Mouse (Mus musculus) lung, embryonic 14.5 days (tissue): ENCODE measurements at regions not wholly inside any gene's neighbourhood (a gene's known extent, or its start where the extent isn't known, plus 50 kb on each side); places are given as distances from the start of the nearest gene placed in this dataset.

Experiments used
- ATAC-seq: fragments of 200-750 bp; cut with Nextera tagmentation; 2 replicates; pipeline ENCODE4 v1.8.0; 2017; ENCODE audit warnings: mild to moderate bottlenecking, moderate TSS enrichment, moderate library complexity; ENCODE audit not compliant: insufficient read depth
- DNase-seq: peaks from one replicate; pipeline ENCODE4 v3.0.0-alpha.2; 2015
- H3K27ac ChIP-seq: fragments of 300-500 bp; sonication (generic); 2 replicates; pipeline ENCODE4 v1.5.1; 2014; ENCODE audit warnings: low read depth, mild to moderate bottlenecking, moderate library complexity
- H3K27me3 ChIP-seq: fragments of 300-500 bp; sonication (generic); 2 replicates; pipeline ENCODE4 v1.6.1; 2014; ENCODE audit warnings: low read length, control low read depth; ENCODE audit not compliant: insufficient read depth
- H3K36me3 ChIP-seq: fragments of 300-500 bp; sonication (generic); 2 replicates; pipeline ENCODE4 v1.6.1; 2014; ENCODE audit warnings: control low read depth; ENCODE audit not compliant: insufficient read depth
- H3K4me1 ChIP-seq: fragments of 300-500 bp; sonication (generic); 2 replicates; pipeline ENCODE4 v1.6.1; 2014; ENCODE audit warnings: antibody characterized with exemption, control low read depth; ENCODE audit not compliant: insufficient read depth
- H3K4me2 ChIP-seq: fragments of 300-500 bp; sonication (generic); 2 replicates; pipeline ENCODE4 v1.6.1; 2014; ENCODE audit warnings: mild to moderate bottlenecking
- H3K4me3 ChIP-seq: fragments of 300-500 bp; sonication (generic); 2 replicates; pipeline ENCODE4 v1.5.1; 2014; ENCODE audit warnings: low read depth, low read length
- H3K9ac ChIP-seq: fragments of 300-500 bp; sonication (generic); 2 replicates; pipeline ENCODE4 v1.6.1; 2014
- H3K9me3 ChIP-seq: fragments of 300-500 bp; sonication (generic); 2 replicates; pipeline ENCODE4 v1.6.1; 2016; ENCODE audit warnings: low read depth, low read length, control low read depth
- CTCF ChIP-seq: IDR thresholded peaks from 2 replicates; pipeline ENCODE4 v1.5.1; 2016; ENCODE audit warnings: antibody characterized with exemption, low read depth
- WGBS: fragments of 180-500 bp; shearing (Covaris S2); extraction: QIAGEN DNeasy Blood & Tissue Kit; methylation state at CpG from one replicate; pipeline ENCODE4 v1.1.7; 2014; 5-methylcytosine and 5-hydroxymethylcytosine counted together

DNA sequence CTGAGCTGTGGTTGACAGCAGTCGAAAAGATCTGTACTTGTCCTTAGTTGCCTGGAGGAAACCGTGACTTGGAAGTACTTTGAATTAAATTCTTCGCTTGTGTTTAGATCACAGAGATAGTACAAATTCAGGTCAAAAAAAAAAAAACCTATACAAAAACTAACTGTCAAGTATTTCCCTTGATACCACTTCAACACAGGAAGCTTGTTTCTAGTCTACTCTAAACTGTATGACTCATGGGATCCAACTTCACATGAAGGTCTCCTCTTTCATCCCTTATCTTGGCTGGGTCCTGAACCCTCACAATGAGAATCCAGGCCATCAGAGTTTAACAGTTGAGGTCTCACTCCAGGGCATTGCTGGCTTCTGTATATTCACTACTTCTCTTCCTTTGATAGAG is 54.8 kb downstream of the Tmem30b start:
- H3K4me3 ChIP-seq, result no peak overlapping the region
- no peaks in the 10 kb centered on the region for H3K4me1 ChIP-seq
- no peak for DNase-seq
- no peaks in the 10 kb centered on the region for H3K27me3 ChIP-seq
- no peak for TF ChIP-seq CTCF
- H3K9ac ChIP-seq, result no peak overlapping the region
- H3K4me2 ChIP-seq, result no peak overlapping the region
- WGBS, result 62% methylated on average over 3 of the region's 3 CpGs
- H3K27ac ChIP-seq, result no peak overlapping the region
- ATAC-seq, result no peak
- no peaks in the 10 kb centered on the region for H3K9me3 ChIP-seq
- H3K36me3 ChIP-seq, result no peaks in the 10 kb centered on the region

DNA sequence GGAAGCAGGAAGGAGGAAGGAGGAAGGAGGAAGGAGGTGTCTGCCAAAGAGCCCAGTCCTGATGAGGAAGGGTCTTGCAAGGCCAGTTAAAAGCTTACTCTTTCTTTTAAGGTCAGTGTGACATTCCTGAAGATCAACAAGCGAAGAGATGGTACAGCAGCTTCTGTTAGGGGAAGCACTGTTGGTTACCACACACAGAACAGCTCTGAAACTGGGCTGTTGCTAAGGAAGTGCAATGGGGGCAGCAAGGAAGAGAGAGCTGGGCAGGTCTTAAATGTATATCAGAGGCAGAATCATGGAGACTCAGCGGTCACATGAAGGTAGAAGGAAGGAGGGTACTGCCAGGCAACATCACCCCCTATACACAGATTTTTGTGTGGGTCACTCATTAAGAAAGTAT is 63.3 kb downstream of the Tmem30b start:
- DNase-seq (no peak), ATAC-seq (no peak)
- Histone ChIP-seq H3K4me3 (no peak overlapping the region), H3K9ac (no peak overlapping the region), H3K9me3 (no peaks in the 10 kb centered on the region), H3K27me3 (no peaks in the 10 kb centered on the region), H3K4me2 (no peak overlapping the region), H3K27ac (no peak overlapping the region), H3K4me1 (no peaks in the 10 kb centered on the region), H3K36me3 (no peaks in the 10 kb centered on the region)
- WGBS, result 79% methylated on average over 2 of the region's 2 CpGs
- TF ChIP-seq CTCF, result no peak

GRCm38 (mm10) chr12:73482275-73482674 is 63.9 kb downstream of the Tmem30b start:
- ATAC-seq (no peak), DNase-seq (no peak)
- no peaks in the 10 kb centered on the region for H3K36me3 ChIP-seq
- H3K9me3 ChIP-seq, result no peaks in the 10 kb centered on the region
- WGBS, result 79% methylated on average over 6 of the region's 6 CpGs
- H3K27me3 ChIP-seq, result no peaks in the 10 kb centered on the region
- no peak for TF ChIP-seq CTCF
- H3K4me3 ChIP-seq, result no peak overlapping the region
- H3K27ac ChIP-seq, result no peak overlapping the region
- no peak overlapping the region for H3K9ac ChIP-seq
- no peaks in the 10 kb centered on the region for H3K4me1 ChIP-seq
- H3K4me2 ChIP-seq, result no peak overlapping the region

DNA sequence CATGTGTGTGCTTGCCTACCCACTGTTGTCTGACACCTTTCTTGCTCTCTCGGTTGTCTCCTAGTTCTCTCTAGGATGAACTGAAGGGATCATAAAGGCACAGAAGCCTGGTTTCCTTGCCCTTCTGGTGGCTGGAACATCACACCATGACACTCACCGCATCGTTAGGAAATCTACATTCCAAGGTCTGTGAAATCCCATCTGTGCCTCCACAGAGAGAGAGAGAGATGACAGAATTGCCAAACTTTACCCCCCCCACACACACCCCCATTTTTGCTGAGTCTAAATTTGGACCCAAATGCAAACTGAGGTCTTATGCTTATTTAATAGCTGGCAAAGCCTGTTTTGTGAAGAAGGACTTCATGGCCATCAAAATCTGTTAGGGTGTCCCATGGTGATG is 64.5 kb downstream of the Tmem30b start:
- WGBS, result 77% methylated on average over 3 of the region's 3 CpGs
- Histone ChIP-seq H3K4me3 (no peak overlapping the region), H3K4me2 (no peak overlapping the region), H3K9ac (no peak overlapping the region), H3K4me1 (0 out of 2 replicates have a peak, but pooled peaks cover 1% of the 10 kb centered on the region), H3K9me3 (no peaks in the 10 kb centered on the region), H3K27me3 (no peaks in the 10 kb centered on the region), H3K27ac (no peak overlapping the region), H3K36me3 (no peaks in the 10 kb centered on the region)
- ATAC-seq (no peak), DNase-seq (no peak)
- TF ChIP-seq CTCF, result no peak

GRCm38 (mm10) chr12:73481165-73481564 is 65.0 kb downstream of the Tmem30b start:
- ATAC-seq (no peak), DNase-seq (no peak)
- no peak overlapping the region for H3K27ac ChIP-seq
- no peak overlapping the region for H3K9ac ChIP-seq
- no peaks in the 10 kb centered on the region for H3K27me3 ChIP-seq
- H3K36me3 ChIP-seq, result no peaks in the 10 kb centered on the region
- no peak overlapping the region for H3K4me2 ChIP-seq
- WGBS, result 88% methylated on average over 6 of the region's 6 CpGs
- H3K4me1 ChIP-seq, result peaks cover 4% of the 10 kb centered on the region; the same call in 1 of the 2 replicates
- TF ChIP-seq CTCF, result no peak
- no peaks in the 10 kb centered on the region for H3K9me3 ChIP-seq
- H3K4me3 ChIP-seq, result no peak overlapping the region

GRCm38 (mm10) chr12:73480610-73480971 is 65.6 kb downstream of the Tmem30b start:
- no peak for ATAC-seq
- peaks cover 4% of the 10 kb centered on the region; the same call in 1 of the 2 replicates for H3K4me1 ChIP-seq
- DNase-seq, result no peak
- H3K27me3 ChIP-seq, result no peaks in the 10 kb centered on the region
- H3K4me3 ChIP-seq, result no peak overlapping the region
- H3K4me2 ChIP-seq, result no peak overlapping the region
- no peak overlapping the region for H3K9ac ChIP-seq
- no peak for TF ChIP-seq CTCF
- no peak overlapping the region for H3K27ac ChIP-seq
- WGBS, result 85% methylated on average over 6 of the region's 6 CpGs
- no peaks in the 10 kb centered on the region for H3K9me3 ChIP-seq
- H3K36me3 ChIP-seq, result no peaks in the 10 kb centered on the region

DNA sequence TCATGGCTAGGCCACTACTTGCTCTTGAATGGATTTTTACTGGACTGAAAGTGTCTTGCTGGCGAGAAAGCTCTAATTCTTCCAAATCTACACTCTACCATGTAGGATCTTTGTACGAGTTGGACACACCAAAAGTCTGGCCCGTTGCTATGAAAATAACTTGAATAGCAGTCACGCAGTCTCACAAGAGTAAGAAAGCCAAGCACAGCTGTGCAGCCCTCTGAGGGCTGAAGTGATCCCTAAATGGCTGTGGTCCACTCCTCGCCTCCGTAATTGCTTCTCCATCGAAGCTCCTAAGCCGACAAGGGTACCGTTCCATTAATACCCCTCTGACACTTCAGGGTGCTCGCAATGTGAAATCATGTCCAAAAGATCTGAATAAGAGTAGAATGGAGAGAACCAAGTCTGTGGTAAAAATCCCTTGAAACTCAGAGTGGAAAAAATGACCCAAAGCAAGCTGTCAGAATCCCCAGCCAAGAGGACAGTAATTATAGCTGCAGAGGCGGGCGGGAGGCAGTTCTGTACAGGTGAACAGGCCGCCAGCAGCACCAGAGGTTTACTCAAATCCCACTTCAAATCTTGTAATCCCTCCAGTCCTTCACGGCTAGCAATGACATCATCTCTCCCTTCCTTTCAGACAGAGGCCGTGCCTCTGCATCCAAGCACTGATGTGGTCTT is 66.1 kb downstream of the Tmem30b start:
- H3K36me3 ChIP-seq, result no peaks in the 10 kb centered on the region
- H3K9ac ChIP-seq, result no peak overlapping the region
- 76% methylated on average over 15 of the region's 15 CpGs for WGBS
- no peak for DNase-seq
- H3K4me1 ChIP-seq, result peaks cover 4% of the 10 kb centered on the region; the same call in 1 of the 2 replicates
- H3K27me3 ChIP-seq, result no peaks in the 10 kb centered on the region
- no peak for ATAC-seq
- no peaks in the 10 kb centered on the region for H3K9me3 ChIP-seq
- H3K4me3 ChIP-seq, result no peak overlapping the region
- TF ChIP-seq CTCF, result no peak
- no peak overlapping the region for H3K27ac ChIP-seq
- no peak overlapping the region for H3K4me2 ChIP-seq

GRCm38 (mm10) chr12:73478641-73479040 is 67.6 kb downstream of the Tmem30b start:
- no peaks in the 10 kb centered on the region for H3K27me3 ChIP-seq
- H3K4me1 ChIP-seq, result peaks cover 4% of the 10 kb centered on the region; the same call in 1 of the 2 replicates
- DNase-seq (no peak), ATAC-seq (no peak)
- H3K27ac ChIP-seq, result no peak overlapping the region
- no peak overlapping the region for H3K4me2 ChIP-seq
- H3K4me3 ChIP-seq, result no peak overlapping the region
- WGBS, result 89% methylated on average over 4 of the region's 4 CpGs
- TF ChIP-seq CTCF, result no peak
- H3K36me3 ChIP-seq, result no peaks in the 10 kb centered on the region
- H3K9me3 ChIP-seq, result no peaks in the 10 kb centered on the region
- no peak overlapping the region for H3K9ac ChIP-seq
